Comparison of ENCODE assay signal across 15 mouse cellular contexts in genomic region chr13:54147328-54147727, GRCm38 (mm10). TPM values are rescaled to one million over a fixed set of nuclear protein-coding genes. Genes with fewer than 3 reads are reported as not detected.
DNase-seq lines count a peak whose midpoint lies in the region; ATAC-seq and TF ChIP-seq lines count a peak whose summit lies in the region.
"Had no signal": no experiment of that assay in that cellular context is flagged by ENCODE, and none has a peak within 500 bp of the region (broad histone marks: within the 10 kb centered on the region; RNA-seq: fewer than 3 reads in every experiment).

No protein-coding gene starts in this region.

- no peak for TF ChIP-seq EP300 in liver, postnatal 0 days (IDR thresholded peaks at IDR 0.05; ENCODE audit: low read depth)
- no peak for TF ChIP-seq EP300 in ES-Bruce4 (IDR thresholded peaks at IDR 0.05; ENCODE audit: insufficient read depth, low read depth, low read length)

- ATAC-seq in liver, postnatal 0 days = no peak

- no peaks in the 10 kb centered on the region for H3K4me1 ChIP-seq in liver, postnatal 0 days (ENCODE audit: insufficient read depth)
- H3K4me1 ChIP-seq in ES-Bruce4 (ENCODE audit: control insufficient read depth, insufficient read depth, low read length) = no peaks in the 10 kb centered on the region
- H3K4me1 ChIP-seq: embryonic facial prominence, embryonic 12.5 days had no signal

- WGBS in liver, postnatal 0 days (ENCODE audit: insufficient replicate concordance) = 57% methylated on average over 1 of the region's 1 CpGs

- H3K9ac ChIP-seq in liver, postnatal 0 days (replicated peaks) = no peak overlapping the region
- H3K9ac ChIP-seq in ES-Bruce4 (ENCODE audit: low read depth, poor library complexity, severe bottlenecking) = no peak overlapping the region
- H3K9ac ChIP-seq: embryonic facial prominence, embryonic 12.5 days; forebrain, embryonic 12.5 days; hindbrain, embryonic 12.5 days had no signal

- no peak overlapping the region for H3K27ac ChIP-seq in liver, postnatal 0 days (ENCODE audit: low read depth)
- H3K27ac ChIP-seq in ES-Bruce4 (ENCODE audit: insufficient read depth, low read length) = no peak overlapping the region
- H3K27ac ChIP-seq: embryonic facial prominence, embryonic 12.5 days; forebrain, embryonic 12.5 days; hindbrain, embryonic 12.5 days; macrophage had no signal

- no peak overlapping the region for H3K4me3 ChIP-seq in liver, postnatal 0 days (ENCODE audit: low read depth, low read length)
- no peak overlapping the region for H3K4me3 ChIP-seq in ES-Bruce4 (ENCODE audit: low read depth, low read length)
- H3K4me3 ChIP-seq: embryonic facial prominence, embryonic 12.5 days; forebrain, embryonic 12.5 days; hindbrain, embryonic 12.5 days had no signal

- no peaks in the 10 kb centered on the region for H3K9me3 ChIP-seq in liver, postnatal 0 days (ENCODE audit: low read length)
- no peaks in the 10 kb centered on the region for H3K9me3 ChIP-seq in ES-Bruce4 (replicated peaks; ENCODE audit: control insufficient read depth, insufficient read depth, low read length, poor library complexity, severe bottlenecking)
- H3K9me3 ChIP-seq: embryonic facial prominence, embryonic 12.5 days had no signal

- peak; percentile 8 to 9 for DNase-seq in heart, postnatal 14 days
- no peak for DNase-seq in heart, postnatal 36 days
- no peak for DNase-seq in liver, postnatal 0 days
- DNase-seq in liver = no peak
- DNase-seq in kidney, postnatal 4 days = peak; percentile 13 to 23
- DNase-seq in natural killer cell, adult 2 months (ENCODE audit: low spot score in 2 of 2) = no peak
- no peak for DNase-seq in left cerebral cortex, postnatal 36 days (ENCODE audit: low spot score in 2 of 2)
- DNase-seq: cerebellum, adult 11-12 months had no signal

- TF ChIP-seq CTCF in liver, postnatal 0 days (IDR thresholded peaks at IDR 0.05; ENCODE audit: low read depth) = peak; percentile 42
- peak; percentile 47 for TF ChIP-seq CTCF in ES-Bruce4 (IDR thresholded peaks at IDR 0.05; ENCODE audit: low read depth, low read length)

- H3K27me3 ChIP-seq in liver, postnatal 0 days (ENCODE audit: insufficient read depth, low read length) = no peaks in the 10 kb centered on the region
- no peaks in the 10 kb centered on the region; the same call in 1 of the 2 replicates for H3K27me3 ChIP-seq in ES-Bruce4 (ENCODE audit: control insufficient read depth, insufficient read depth, low read length, poor library complexity, severe bottlenecking)
- H3K27me3 ChIP-seq: embryonic facial prominence, embryonic 12.5 days; forebrain, embryonic 12.5 days; hindbrain, embryonic 12.5 days had no signal

- no peak overlapping the region for H3K4me2 ChIP-seq in liver, postnatal 0 days (ENCODE audit: low read depth, low read length)
- H3K4me2 ChIP-seq: embryonic facial prominence, embryonic 12.5 days; forebrain, embryonic 12.5 days; hindbrain, embryonic 12.5 days had no signal

- H3K36me3 ChIP-seq in liver, postnatal 0 days (replicated peaks; ENCODE audit: insufficient read depth, low read length) = no peaks in the 10 kb centered on the region
- H3K36me3 ChIP-seq in ES-Bruce4 (ENCODE audit: control insufficient read depth, insufficient read depth, low read length, poor library complexity, severe bottlenecking) = no peaks in the 10 kb centered on the region
- H3K36me3 ChIP-seq: embryonic facial prominence, embryonic 12.5 days; forebrain, embryonic 12.5 days; G1E; hindbrain, embryonic 12.5 days had no signal

- TF ChIP-seq POLR2A in ES-Bruce4 (IDR thresholded peaks at IDR 0.05; ENCODE audit: insufficient read depth, low read length) = no peak

- intact Hi-C loops in heart, postnatal 14 days (cut with DNase I) = no loop called here
- intact Hi-C loops in heart, postnatal 36 days (cut with DNase I) = no loop called here
- intact Hi-C loops in left cerebral cortex, postnatal 36 days (cut with DNase I) = no loop called here

RNA-seq across cellular contexts. Expression of gene Hrh2, which starts 44.6 kb away (rescaled TPM):
- total RNA-seq in heart, postnatal 14 days (2021) = under 1 TPM; 0.07 to 0.10 TPM
- total RNA-seq in heart, postnatal 36 days (2021) = under 1 TPM; 0.39 to 0.43 TPM
- 0.24 and 0.26 TPM in 2 replicates for polyA plus RNA-seq in liver, postnatal 0 days (2015; fragmentation: Nextera tagmentation; extraction: Ambion mirVana)
- not detected in 2 replicates for polyA plus RNA-seq in ES-Bruce4 (2011; ENCODE audit: insufficient read depth, insufficient read length, low read depth, missing spikeins)
- total RNA-seq in left cerebral cortex, postnatal 36 days (2021) = 10 to 100 TPM; 12.7 to 14.7 TPM
- polyA plus RNA-seq: forebrain, embryonic 12.5 days; G1E; limb, embryonic 11.5 days had no signal

Comparison
In these comparisons a context has a peak if more than half of its experiments do, and no peak if none do; other contexts are left out.
1. DNase-seq: peak in heart, postnatal 14 days (2 of 2) and kidney, postnatal 4 days (2 of 2); none in heart, postnatal 36 days (0 of 2), liver, postnatal 0 days (single experiment), liver (single experiment), natural killer cell, adult 2 months (0 of 2) and left cerebral cortex, postnatal 36 days (0 of 2).
2. RNA of gene Hrh2, which starts 44.6 kb away (total RNA-seq): 12.7 to 14.7 TPM in left cerebral cortex, postnatal 36 days; 0.39 to 0.43 TPM in heart, postnatal 36 days and 0.07 to 0.10 TPM in heart, postnatal 14 days; every median in the first group is over 4 times any median in the second.